Mouse (Mus musculus) kidney, postnatal 0 days (tissue): ENCODE measurements at regions not wholly inside any gene's neighbourhood (a gene's known extent, or its start where the extent isn't known, plus 50 kb on each side); places are given as distances from the start of the nearest gene placed in this dataset.

Source experiments
- ATAC-seq: fragments of 200-750 bp; cut with Nextera tagmentation; replicated peaks from 2 replicates; pipeline ENCODE4 v1.8.0; 2017; ENCODE audit warnings: low read depth, moderate number of reproducible peaks, moderate TSS enrichment, moderate library complexity; ENCODE audit not compliant: low FRiP score
- DNase-seq: peaks from one replicate; pipeline ENCODE4 v3.0.0-alpha.2; 2016; ENCODE audit warnings: low spot score
- H3K27ac ChIP-seq: fragments of 300-500 bp; sonication (generic); 2 replicates; pipeline ENCODE4 v1.5.1; 2014; ENCODE audit warnings: mild to moderate bottlenecking
- H3K27me3 ChIP-seq: fragments of 300-500 bp; sonication (generic); 2 replicates; pipeline ENCODE4 v1.6.1; 2014; ENCODE audit warnings: low read length, mixed read lengths; ENCODE audit not compliant: insufficient read depth
- H3K36me3 ChIP-seq: fragments of 300-500 bp; sonication (generic); 2 replicates; pipeline ENCODE4 v1.6.1; 2014; ENCODE audit warnings: low read length, mixed read lengths; ENCODE audit not compliant: insufficient read depth
- H3K4me1 ChIP-seq: fragments of 300-500 bp; sonication (generic); replicated peaks from 2 replicates; pipeline ENCODE4 v1.6.1; 2014; ENCODE audit warnings: antibody characterized with exemption, low read length, mixed read lengths; ENCODE audit not compliant: insufficient read depth
- H3K4me2 ChIP-seq: fragments of 300-500 bp; sonication (generic); 2 replicates; pipeline ENCODE4 v1.6.1; 2014; ENCODE audit warnings: mild to moderate bottlenecking, low read length, moderate library complexity, mixed read lengths
- H3K4me3 ChIP-seq: fragments of 300-500 bp; sonication (generic); replicated peaks from 2 replicates; pipeline ENCODE4 v1.5.1; 2014; ENCODE audit warnings: low read depth, low read length
- H3K9ac ChIP-seq: fragments of 300-500 bp; sonication (generic); 2 replicates; pipeline ENCODE4 v1.6.1; 2014; ENCODE audit warnings: low read depth, low read length
- H3K9me3 ChIP-seq: fragments of 300-500 bp; sonication (generic); replicated peaks from 2 replicates; pipeline ENCODE4 v1.6.1; 2016; ENCODE audit warnings: low read length, inconsistent platforms, mixed read lengths
- CTCF ChIP-seq: IDR thresholded peaks from 2 replicates; pipeline ENCODE4 v1.5.1; 2016; ENCODE audit warnings: antibody characterized with exemption, low read depth, mild to moderate bottlenecking, moderate library complexity
- WGBS: fragments of 180-500 bp; shearing (Covaris S2); extraction: QIAGEN DNeasy Blood & Tissue Kit; methylation state at CpG from one replicate; pipeline ENCODE4 v1.1.7; 2014; 5-methylcytosine and 5-hydroxymethylcytosine counted together

DNA sequence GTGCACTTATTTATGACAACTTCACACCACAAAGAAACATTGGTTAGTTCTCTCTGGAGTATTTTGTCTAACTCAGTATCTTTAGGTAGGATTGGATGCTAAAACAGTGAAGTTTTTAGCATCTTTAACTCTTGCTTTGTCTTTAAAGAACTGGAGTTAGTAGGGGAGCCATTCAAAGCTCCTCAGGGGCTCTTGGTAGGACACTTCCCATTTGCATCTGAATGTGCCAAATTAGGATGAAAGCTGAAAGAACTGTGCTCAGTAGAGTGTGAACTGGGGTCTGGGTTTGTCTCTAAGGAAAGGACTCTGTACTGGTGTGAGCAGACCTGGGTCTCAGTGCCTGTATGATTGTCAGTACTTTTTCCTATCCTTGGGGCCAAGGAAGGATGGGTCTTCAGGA, 116.7 kb upstream of the Nrxn3 start:
- no peaks in the 10 kb centered on the region for H3K36me3 ChIP-seq
- H3K9me3 ChIP-seq: no peaks in the 10 kb centered on the region
- H3K4me1 ChIP-seq: no peaks in the 10 kb centered on the region
- H3K27ac ChIP-seq: no peak overlapping the region
- H3K4me2 ChIP-seq: no peak overlapping the region
- TF ChIP-seq CTCF: no peak
- no peak for DNase-seq
- no peak for ATAC-seq
- no peak overlapping the region for H3K9ac ChIP-seq
- no peak overlapping the region for H3K4me3 ChIP-seq
- H3K27me3 ChIP-seq: no peaks in the 10 kb centered on the region

DNA sequence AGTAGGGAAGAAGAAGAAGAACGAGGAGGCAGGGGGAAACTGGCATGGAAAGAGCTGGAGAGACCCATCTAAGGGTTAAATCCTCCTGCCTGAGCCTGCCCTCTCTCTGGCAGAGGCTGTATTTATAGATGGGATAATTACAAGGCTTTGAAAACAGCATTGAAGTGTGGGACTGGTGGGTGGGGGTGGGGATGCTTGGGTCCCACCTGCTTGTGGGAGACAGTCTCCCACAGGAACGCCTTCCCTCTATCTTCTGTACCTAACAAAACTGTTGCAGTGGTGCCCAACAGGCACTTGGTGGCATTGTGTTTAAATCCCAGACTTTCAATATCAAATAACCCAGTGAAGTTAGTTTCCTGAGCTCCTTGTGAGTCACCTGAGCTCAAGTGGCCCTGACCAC, 102.6 kb upstream of the Nrxn3 start:
- H3K4me2 ChIP-seq: no peak overlapping the region
- H3K4me1 ChIP-seq: no peaks in the 10 kb centered on the region
- no peaks in the 10 kb centered on the region for H3K36me3 ChIP-seq
- H3K9me3 ChIP-seq: no peaks in the 10 kb centered on the region
- H3K27me3 ChIP-seq: no peaks in the 10 kb centered on the region
- ATAC-seq (no peak), DNase-seq (no peak)
- TF ChIP-seq CTCF: peak; percentile 30; the same call in 1 of the 2 replicates
- no peak overlapping the region for H3K27ac ChIP-seq
- H3K4me3 ChIP-seq: no peak overlapping the region
- no peak overlapping the region for H3K9ac ChIP-seq
- WGBS: 11% methylated on average over 2 of the region's 2 CpGs

DNA sequence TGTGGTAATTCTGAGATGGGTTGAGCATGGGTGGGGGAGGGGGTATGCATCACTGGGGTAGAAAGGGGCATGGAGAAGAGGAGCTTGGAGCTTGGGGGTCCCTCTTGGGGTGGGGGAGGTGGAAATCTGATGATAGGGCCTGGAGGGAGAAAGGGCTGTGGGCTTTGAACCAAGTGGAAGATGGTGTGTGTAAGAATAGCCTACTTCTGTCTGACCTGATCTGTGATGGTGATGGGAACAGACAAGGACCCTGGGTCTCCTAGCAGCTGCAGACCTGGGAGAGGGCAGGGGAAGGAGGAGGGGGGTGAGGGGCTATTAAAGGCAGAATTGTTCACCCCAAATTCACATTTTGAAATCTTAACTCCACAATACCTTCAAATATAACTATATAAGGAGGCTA, 78.4 kb upstream of the Nrxn3 start:
- ATAC-seq: no peak
- Histone ChIP-seq H3K9me3 (no peaks in the 10 kb centered on the region), H3K4me2 (no peak overlapping the region), H3K27me3 (no peaks in the 10 kb centered on the region), H3K4me3 (no peak overlapping the region), H3K4me1 (no peaks in the 10 kb centered on the region), H3K36me3 (no peaks in the 10 kb centered on the region), H3K9ac (no peak overlapping the region), H3K27ac (no peak overlapping the region)
- DNase-seq: no peak
- no peak for TF ChIP-seq CTCF

- Histone ChIP-seq H3K27me3 (no peaks in the 10 kb centered on the region), H3K4me2 (no peak overlapping the region), H3K27ac (peak overlapping the region; percentile 75), H3K4me3 (no peak overlapping the region), H3K9ac (no peak overlapping the region), H3K36me3 (no peaks in the 10 kb centered on the region), H3K4me1 (no peaks in the 10 kb centered on the region), H3K9me3 (no peaks in the 10 kb centered on the region)
- ATAC-seq (peak; percentile 79; the same call in 1 of the 2 replicates), DNase-seq (peak; percentile 35)
- WGBS: 44% methylated on average over 3 of the region's 3 CpGs
- no peak for TF ChIP-seq CTCF
These were observed 70.5 kb upstream of the Nrxn3 start for GRCm38 (mm10) chr12:88652001-88652719.
